ENCODE assay signal across 23 mouse cellular contexts in the genomic region with DNA sequence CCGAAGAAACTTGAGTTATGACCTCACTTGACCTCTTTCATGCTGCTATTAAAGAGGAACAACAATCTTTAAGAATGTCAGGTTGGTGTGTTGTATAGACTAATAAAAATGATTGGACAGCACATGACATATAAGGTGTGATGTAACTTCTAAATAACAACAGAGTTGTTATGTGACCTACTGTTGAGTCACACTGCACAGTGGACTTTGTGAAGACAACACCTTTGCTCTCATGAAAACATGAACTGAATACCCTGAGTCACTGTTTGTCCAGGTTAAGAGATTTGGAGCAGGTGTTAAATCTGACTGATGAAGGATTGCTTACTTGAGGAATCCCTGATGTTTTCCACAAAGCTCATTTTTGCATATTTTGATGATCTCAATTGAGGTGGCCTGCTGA. TPM values are rescaled to one million over a fixed set of nuclear protein-coding genes. Genes with fewer than 3 reads are reported as not detected.
DNase-seq lines count a peak whose midpoint lies in the region; ATAC-seq and TF ChIP-seq lines count a peak whose summit lies in the region.
"Had no signal": no experiment of that assay in that cellular context is flagged by ENCODE, and none has a peak within 500 bp of the region (broad histone marks: within the 10 kb centered on the region; RNA-seq: fewer than 3 reads in every experiment).

No protein-coding gene starts in this region.

- no peak for DNase-seq in heart, postnatal 0 days (ENCODE audit: low spot score)
- DNase-seq in heart, adult 8-10 months (ENCODE audit: low spot score): no peak
- DNase-seq in right cerebral cortex, postnatal 10 days (ENCODE audit: low spot score in 2 of 2): no peak
- DNase-seq: adrenal gland, adult 8-10 months; adrenal gland, postnatal 36 days; cerebellum, adult 8-10 months; cerebellum, postnatal 14 days; embryo, embryonic 11 days; gastrocnemius, postnatal 10 days; heart, adult 18-20 months; heart, postnatal 4 days had no signal

- TF ChIP-seq CTCF in heart, postnatal 0 days (IDR thresholded peaks at IDR 0.05; ENCODE audit: low read depth): no peak

- no peak for ATAC-seq in heart, postnatal 0 days (ENCODE audit: insufficient read depth, low read depth)
- ATAC-seq in liver, embryonic 16.5 days (ENCODE audit: low read depth): peak; percentile 47
- no peak for ATAC-seq in liver, embryonic 12.5 days
- peak; percentile 19; the same call in 1 of the 2 replicates for ATAC-seq in monocyte, adult 5-6 weeks (replicated peaks; ENCODE audit: insufficient number of reproducible peaks, low FRiP score, low TSS enrichment, poor library complexity, severe bottlenecking)
- ATAC-seq in neural tube, embryonic 15.5 days (ENCODE audit: low FRiP score): no peak
- ATAC-seq: forebrain, embryonic 14.5 days; hindbrain, embryonic 16.5 days; inflammation-experienced regulatory T-cells, adult 6 months had no signal

- H3K27ac ChIP-seq in heart, postnatal 0 days (ENCODE audit: low read depth): peak overlapping the region; percentile 51; the same call in 1 of the 2 replicates
- no peak overlapping the region for H3K27ac ChIP-seq in liver, embryonic 16.5 days (ENCODE audit: low read length)
- H3K27ac ChIP-seq in liver, embryonic 12.5 days: no peak overlapping the region
- no peak overlapping the region for H3K27ac ChIP-seq in neural tube, embryonic 15.5 days (replicated peaks)
- H3K27ac ChIP-seq: embryonic facial prominence, embryonic 15.5 days; forebrain, embryonic 10.5 days; hindbrain, embryonic 12.5 days had no signal

- peaks cover 12% of the 10 kb centered on the region for H3K36me3 ChIP-seq in heart, postnatal 0 days (replicated peaks; ENCODE audit: control insufficient read depth, insufficient read depth, low read length)
- H3K36me3 ChIP-seq in liver, embryonic 16.5 days (ENCODE audit: control insufficient read depth, insufficient read depth): peaks cover 12% of the 10 kb centered on the region
- peaks cover 36% of the 10 kb centered on the region for H3K36me3 ChIP-seq in liver, embryonic 12.5 days
- H3K36me3 ChIP-seq in neural tube, embryonic 15.5 days: no peaks in the 10 kb centered on the region
- H3K36me3 ChIP-seq: embryonic facial prominence, embryonic 15.5 days; heart, embryonic 12.5 days; hindbrain, embryonic 12.5 days had no signal

- H3K4me1 ChIP-seq in heart, postnatal 0 days (ENCODE audit: control insufficient read depth, insufficient read depth): peaks cover 51% of the 10 kb centered on the region
- H3K4me1 ChIP-seq in liver, embryonic 16.5 days (ENCODE audit: control insufficient read depth, low read depth, low read length): peaks cover 19% of the 10 kb centered on the region
- peaks cover 68% of the 10 kb centered on the region for H3K4me1 ChIP-seq in liver, embryonic 12.5 days
- peaks cover 12% of the 10 kb centered on the region for H3K4me1 ChIP-seq in neural tube, embryonic 15.5 days
- H3K4me1 ChIP-seq: forebrain, embryonic 10.5 days had no signal

- no peak for TF ChIP-seq EP300 in heart, postnatal 0 days (IDR thresholded peaks at IDR 0.05; ENCODE audit: low read depth)

- H3K4me2 ChIP-seq in heart, postnatal 0 days (ENCODE audit: low read depth, low read length): no peak overlapping the region
- H3K4me2 ChIP-seq in liver, embryonic 16.5 days (ENCODE audit: low read depth, low read length): no peak overlapping the region
- H3K4me2 ChIP-seq in liver, embryonic 12.5 days: no peak overlapping the region
- no peak overlapping the region for H3K4me2 ChIP-seq in neural tube, embryonic 15.5 days
- H3K4me2 ChIP-seq: embryonic facial prominence, embryonic 15.5 days; heart, embryonic 12.5 days; hindbrain, embryonic 12.5 days had no signal

- no peaks in the 10 kb centered on the region for H3K27me3 ChIP-seq in heart, postnatal 0 days (ENCODE audit: control insufficient read depth, insufficient read depth, low read length)
- H3K27me3 ChIP-seq in liver, embryonic 16.5 days (ENCODE audit: control insufficient read depth, insufficient read depth, low read depth, low read length): no peaks in the 10 kb centered on the region
- H3K27me3 ChIP-seq in liver, embryonic 12.5 days (replicated peaks): no peaks in the 10 kb centered on the region
- no peaks in the 10 kb centered on the region for H3K27me3 ChIP-seq in neural tube, embryonic 15.5 days (replicated peaks)
- H3K27me3 ChIP-seq: embryonic facial prominence, embryonic 15.5 days; heart, embryonic 12.5 days; hindbrain, embryonic 12.5 days had no signal

- WGBS in heart, postnatal 0 days: 67% methylated on average over 1 of the region's 1 CpGs
- whole genome bisulfite sequencing in liver, embryonic 16.5 days (ENCODE audit: insufficient replicate concordance): 57% methylated on average over 1 of the region's 1 CpGs
- 61% methylated on average over 1 of the region's 1 CpGs for WGBS in liver, embryonic 12.5 days (ENCODE audit: insufficient replicate concordance)
- WGBS in neural tube, embryonic 15.5 days: 75% methylated on average over 1 of the region's 1 CpGs

- H3K4me3 ChIP-seq in heart, postnatal 0 days (ENCODE audit: low read depth, low read length): no peak overlapping the region
- H3K4me3 ChIP-seq in liver, embryonic 16.5 days (ENCODE audit: low read depth, low read length): no peak overlapping the region
- no peak overlapping the region for H3K4me3 ChIP-seq in liver, embryonic 12.5 days
- H3K4me3 ChIP-seq in neural tube, embryonic 15.5 days (replicated peaks): no peak overlapping the region
- H3K4me3 ChIP-seq: embryonic facial prominence, embryonic 15.5 days; erythroblast, embryonic 14.5 days; forebrain, embryonic 10.5 days; heart, embryonic 12.5 days; hindbrain, embryonic 12.5 days had no signal

- H3K9me3 ChIP-seq in heart, postnatal 0 days (replicated peaks; ENCODE audit: control insufficient read depth, low read length): no peaks in the 10 kb centered on the region
- no peaks in the 10 kb centered on the region for H3K9me3 ChIP-seq in liver, embryonic 16.5 days (replicated peaks; ENCODE audit: control insufficient read depth, low read length)
- no peaks in the 10 kb centered on the region for H3K9me3 ChIP-seq in liver, embryonic 12.5 days (replicated peaks)
- H3K9me3 ChIP-seq in neural tube, embryonic 15.5 days (replicated peaks): no peaks in the 10 kb centered on the region
- H3K9me3 ChIP-seq: embryonic facial prominence, embryonic 15.5 days; forebrain, embryonic 10.5 days; heart, embryonic 12.5 days; hindbrain, embryonic 12.5 days had no signal

- H3K9ac ChIP-seq in heart, postnatal 0 days (replicated peaks; ENCODE audit: low read depth, low read length): no peak overlapping the region
- H3K9ac ChIP-seq in liver, embryonic 16.5 days (ENCODE audit: low read depth, low read length): no peak overlapping the region
- no peak overlapping the region for H3K9ac ChIP-seq in liver, embryonic 12.5 days
- no peak overlapping the region for H3K9ac ChIP-seq in neural tube, embryonic 15.5 days (replicated peaks)
- H3K9ac ChIP-seq: embryonic facial prominence, embryonic 15.5 days; heart, embryonic 12.5 days; hindbrain, embryonic 12.5 days had no signal

RNA-seq across cellular contexts. Expression of a gene that starts 42.0 kb away (rescaled TPM):
- total RNA-seq in heart, postnatal 0 days (2014; rRNA removed; ENCODE audit: low replicate concordance): 50.2 and 50.6 TPM in 2 replicates
- polyA plus RNA-seq in heart, postnatal 0 days (2015; fragmentation: Nextera tagmentation; extraction: Ambion mirVana): 15.1 and 15.4 TPM in 2 replicates
- 10 to 100 TPM; 70.6 to 75.8 (median 73.7) TPM for total RNA-seq in heart, adult 8-10 months (2022)
- polyA plus RNA-seq in liver, embryonic 16.5 days (2015; fragmentation: Nextera tagmentation; extraction: Ambion mirVana): 14.6 and 15.2 TPM in 2 replicates
- 15.0 and 15.9 TPM in 2 replicates for polyA plus RNA-seq in liver, embryonic 12.5 days (2016; fragmentation: Nextera tagmentation; extraction: Ambion mirVana)
- 49.0 to 81.1 TPM (median 52.5 TPM) in 3 replicates for total RNA-seq in monocyte, adult 5-6 weeks (2017)
- 9.1 and 11.9 TPM in 2 replicates for polyA plus RNA-seq in neural tube, embryonic 15.5 days (2015; fragmentation: Nextera tagmentation; extraction: Ambion mirVana)

Comparison
In these comparisons a context has a peak if more than half of its experiments do, and no peak if none do; other contexts are left out.
1. ATAC-seq: peak in liver, embryonic 16.5 days (single experiment) and monocyte, adult 5-6 weeks (single experiment); none in heart, postnatal 0 days (single experiment), liver, embryonic 12.5 days (single experiment) and neural tube, embryonic 15.5 days (single experiment).